Mouse (Mus musculus): Measurements from ENCODE around the gene Odf3l1.

GRCm38 (mm10) chr9:56891517-56892011, 27.1 kb upstream of the Odf3l1 start:
- TF ChIP-seq CTCF (IDR thresholded peaks at IDR 0.05; ENCODE audit: borderline replicate concordance, insufficient read depth, low read length): no peak
- no peak for TF ChIP-seq POLR2A (IDR thresholded peaks at IDR 0.05; ENCODE audit: low read depth, low read length)

Data from embryonic fibroblast, embryonic 13.5 days (primary cell).